Mouse (Mus musculus): ENCODE data around the gene Zfp759.
"Not testable (repeated sequence)": the region's sequence is repeated elsewhere in the genome, so short reads cannot be mapped to it uniquely, and the experiment has no call there.

Gene Zfp759

GRCm38 (mm10) chr13:67121360-67121759, at the start of gene Zfp759:
TSS of gene Zfp759 (plus strand) at chr13:67121660.
- not testable (repeated sequence) for DNase-seq (ENCODE audit: low read depth)

GRCm38 (mm10) chr13:67072786-67073185, 48.7 kb upstream of the Zfp759 start:
- no peak for DNase-seq (ENCODE audit: low read depth)

- no peak for DNase-seq (ENCODE audit: low read depth)
Measured at GRCm38 (mm10) chr13:67077244-67077643, 44.2 kb upstream of the Zfp759 start.

GRCm38 (mm10) chr13:67081142-67081713, 40.2 kb upstream of the Zfp759 start:
- DNase-seq (ENCODE audit: low read depth) = peak; percentile 86

GRCm38 (mm10) chr13:67081946-67082345, 39.5 kb upstream of the Zfp759 start:
- peak; percentile 6 for DNase-seq (ENCODE audit: low read depth)

GRCm38 (mm10) chr13:67090154-67090553, 31.3 kb upstream of the Zfp759 start:
- no peak for DNase-seq (ENCODE audit: low read depth)

- no peak for DNase-seq (ENCODE audit: low read depth)
Measured at GRCm38 (mm10) chr13:67097876-67098275, 23.6 kb upstream of the Zfp759 start, which contains the start of gene Zfp708. TSS of gene Zfp708 (minus strand) at chr13:67097976.

- DNase-seq (ENCODE audit: low read depth) = no peak
Measured at GRCm38 (mm10) chr13:67107681-67108080, 13.8 kb upstream of the Zfp759 start.

GRCm38 (mm10) chr13:67108194-67108820, 13.2 kb upstream of the Zfp759 start, which contains the start of gene Gm28557:
TSS of gene Gm28557 (minus strand) at chr13:67108604.
- peak; percentile 97 for DNase-seq (ENCODE audit: low read depth)

- DNase-seq (ENCODE audit: low read depth) = no peak
Measured at GRCm38 (mm10) chr13:67108821-67109206, 12.6 kb upstream of the Zfp759 start.

- no peak for DNase-seq (ENCODE audit: low read depth)
Measured at GRCm38 (mm10) chr13:67112096-67112495, 9.4 kb upstream of the Zfp759 start.

- peak; percentile 3 for DNase-seq (ENCODE audit: low read depth)
Measured at GRCm38 (mm10) chr13:67113287-67113686, 8.2 kb upstream of the Zfp759 start.

- DNase-seq (ENCODE audit: low read depth) = not testable (repeated sequence)
Measured at GRCm38 (mm10) chr13:67116163-67116562, 5.3 kb upstream of the Zfp759 start, which contains the start of gene Rslcan18. TSS of gene Rslcan18 (minus strand) at chr13:67116263.

GRCm38 (mm10) chr13:67124460-67124859, 3.0 kb downstream of the Zfp759 start:
- no peak for DNase-seq (ENCODE audit: low read depth)

GRCm38 (mm10) chr13:67127507-67127906, 6.0 kb downstream of the Zfp759 start:
- not testable (repeated sequence) for DNase-seq (ENCODE audit: low read depth)

- peak; percentile 87 for DNase-seq (ENCODE audit: low read depth)
Measured at GRCm38 (mm10) chr13:67128038-67128721, 6.7 kb downstream of the Zfp759 start.

GRCm38 (mm10) chr13:67166122-67166521, 44.7 kb downstream of the Zfp759 start:
- not testable (repeated sequence) for DNase-seq (ENCODE audit: low read depth)

- DNase-seq (ENCODE audit: low read depth) = peak; percentile 72
Measured at GRCm38 (mm10) chr13:67172991-67173722, 51.7 kb downstream of the Zfp759 start, which contains the start of gene Rsl1. TSS of gene Rsl1 (plus strand) at chr13:67173182.

- DNase-seq (ENCODE audit: low read depth) = peak; percentile 44
Measured at GRCm38 (mm10) chr13:67173723-67174055, 52.2 kb downstream of the Zfp759 start.

All from NIH3T3 (cell line).